Mouse (Mus musculus): ENCODE measurements around the gene Atpaf1.

The Atpaf1 gene

DNA sequence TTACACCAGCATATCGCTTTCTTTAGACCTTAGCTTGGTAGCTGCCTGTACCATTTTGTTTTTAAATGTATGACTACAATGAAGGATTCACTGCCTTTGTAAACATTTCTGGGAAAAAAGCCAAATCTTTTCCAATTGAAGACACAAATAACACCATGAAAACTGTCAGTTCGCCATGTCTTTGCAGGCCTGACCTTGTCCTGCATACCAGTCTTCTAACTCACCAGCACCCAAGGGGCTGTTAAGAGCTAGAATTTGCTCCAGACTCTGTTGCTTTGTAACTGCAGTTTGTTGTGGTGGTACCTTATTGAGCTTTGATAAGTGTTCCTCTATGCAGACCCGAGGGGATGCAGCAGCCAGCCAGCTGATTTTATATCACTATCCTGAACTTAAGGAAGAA is 15.4 kb downstream of the Atpaf1 start:
- no peak for DNase-seq (ENCODE audit: low spot score in 2 of 2)

DNA sequence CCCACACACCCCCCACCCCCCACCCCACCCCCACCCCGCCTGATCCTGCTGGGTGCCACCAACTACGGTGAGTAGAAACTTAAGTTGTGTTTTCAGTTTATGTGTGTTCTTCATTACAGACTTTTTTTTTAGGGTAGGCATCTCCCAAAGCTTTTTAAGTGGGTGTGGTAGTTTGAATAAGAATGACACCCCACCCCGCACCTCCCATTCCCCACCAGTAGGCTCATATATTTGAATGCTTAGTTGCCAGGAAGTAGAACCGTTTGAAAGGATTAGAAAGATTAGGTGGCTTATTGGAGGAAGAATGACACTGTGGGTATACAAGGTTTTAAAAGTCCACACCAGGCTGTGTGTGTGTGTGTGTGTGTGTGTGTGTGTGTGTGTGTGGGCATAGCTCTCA is 27.7 kb downstream of the Atpaf1 start:
- DNase-seq (ENCODE audit: low spot score in 2 of 2), result no peak

DNA sequence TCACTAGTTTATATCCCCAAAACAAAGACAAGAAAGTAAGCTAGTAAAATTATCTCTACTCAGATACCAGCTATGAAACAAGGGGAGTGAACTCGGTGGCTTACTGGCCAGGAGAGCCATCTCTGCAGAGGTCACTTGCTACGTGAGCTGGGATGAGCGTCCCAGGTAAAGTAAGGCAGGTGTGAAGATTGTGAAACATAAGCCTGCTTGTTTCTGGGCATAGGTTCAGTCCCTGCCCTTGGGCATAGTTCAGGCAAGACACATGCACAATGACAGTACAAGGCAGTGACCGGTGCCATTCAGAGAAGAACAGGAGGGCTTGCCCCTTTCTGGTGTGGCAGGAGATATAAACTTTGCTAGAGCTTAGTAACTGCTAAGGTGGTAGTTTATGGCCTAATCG is 31.0 kb downstream of the Atpaf1 start:
- DNase-seq (ENCODE audit: low spot score in 2 of 2), result no peak

GRCm38 (mm10) chr4:115820199-115820598 is 35.6 kb downstream of the Atpaf1 start:
- DNase-seq (ENCODE audit: low spot score in 2 of 2), result no peak

DNA sequence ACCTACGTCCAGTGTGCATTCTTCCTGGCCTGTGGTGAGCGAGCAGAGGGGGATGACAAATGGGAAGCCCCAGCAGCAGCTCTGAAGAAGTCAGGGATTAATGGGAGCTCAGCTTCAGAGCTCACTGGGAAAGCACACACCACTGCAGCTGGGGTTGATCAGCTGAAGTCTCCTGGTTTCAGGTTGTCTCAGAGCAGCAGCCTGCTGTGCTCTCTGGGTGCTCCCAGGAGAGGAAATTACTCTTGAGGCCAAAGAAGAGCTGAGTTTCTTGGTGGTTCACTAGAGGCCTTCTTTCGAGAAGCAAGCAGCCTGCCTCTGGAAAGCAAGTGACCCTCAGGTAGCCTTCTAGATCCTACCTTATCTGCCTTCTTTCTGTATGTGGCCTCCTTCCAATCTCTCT is 36.3 kb downstream of the Atpaf1 start:
- no peak for DNase-seq (ENCODE audit: low spot score in 2 of 2)

- DNase-seq (ENCODE audit: low spot score in 2 of 2), result no peak
Measured at GRCm38 (mm10) chr4:115821431-115821830, 36.8 kb downstream of the Atpaf1 start.

DNA sequence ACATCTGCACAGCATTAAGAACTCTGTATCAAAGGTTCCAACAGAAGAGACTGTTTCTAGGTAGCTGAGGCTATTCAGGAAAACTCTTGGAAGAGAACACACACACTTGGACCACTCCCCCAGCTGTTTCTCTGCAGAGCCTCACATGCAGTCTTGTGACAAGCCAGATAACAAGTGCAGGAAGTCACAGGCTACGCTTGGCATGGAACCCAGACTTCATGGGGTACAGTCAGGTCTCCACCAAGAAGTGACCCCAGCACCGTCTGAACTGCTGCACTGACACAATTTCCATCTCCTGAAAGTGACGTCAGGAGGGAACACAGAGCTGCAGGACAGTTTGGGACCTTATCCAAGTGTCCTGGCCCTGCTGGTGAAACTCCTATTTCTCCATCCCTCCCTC is 37.3 kb downstream of the Atpaf1 start:
- DNase-seq (ENCODE audit: low spot score in 2 of 2), result no peak

DNA sequence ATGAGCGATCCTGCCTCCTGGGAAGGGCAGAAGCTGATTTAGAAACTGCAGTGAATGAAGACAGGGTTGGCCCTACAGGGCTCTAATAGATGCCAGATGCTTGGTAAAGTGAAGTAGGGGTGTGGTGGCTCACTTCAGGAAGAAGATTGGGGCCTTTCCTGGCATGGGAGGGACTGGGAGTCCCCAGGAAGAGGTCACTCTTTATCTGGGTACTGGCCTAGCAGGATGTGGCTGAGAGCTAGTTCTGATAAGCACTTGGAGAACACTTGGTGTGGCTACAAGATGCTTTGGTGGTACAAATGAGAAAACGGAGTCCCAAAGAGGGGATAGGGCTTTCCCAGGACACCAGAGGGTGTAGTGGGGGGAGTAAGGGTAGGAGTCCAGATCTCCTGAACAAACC is 39.6 kb downstream of the Atpaf1 start:
- no peak for DNase-seq (ENCODE audit: low spot score in 2 of 2)

DNA sequence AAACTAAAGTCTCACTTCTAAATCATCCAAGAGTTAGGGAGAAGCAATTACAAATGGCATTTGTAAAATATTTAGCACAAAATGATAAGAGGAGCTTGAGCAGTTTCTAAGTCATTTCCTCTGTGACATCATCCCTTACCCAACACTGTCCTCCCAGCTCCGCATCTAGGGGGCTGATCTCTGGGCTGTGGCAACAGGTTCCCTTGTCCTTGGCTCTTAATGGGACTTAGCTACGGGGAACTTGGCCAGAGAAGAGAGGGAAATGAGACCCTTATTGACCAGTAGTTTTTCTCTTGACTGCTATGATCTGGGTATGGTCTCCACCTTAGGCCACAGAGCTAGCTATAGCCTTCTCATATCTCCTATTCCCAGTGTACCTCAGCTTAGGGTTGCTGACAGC is 40.7 kb downstream of the Atpaf1 start:
- no peak for DNase-seq (ENCODE audit: low spot score in 2 of 2)

- DNase-seq (ENCODE audit: low spot score in 2 of 2), result no peak
Measured at GRCm38 (mm10) chr4:115827066-115827465, 42.5 kb downstream of the Atpaf1 start.

GRCm38 (mm10) chr4:115827535-115827887 is 42.9 kb downstream of the Atpaf1 start:
- DNase-seq (ENCODE audit: low spot score in 2 of 2), result no peak

DNA sequence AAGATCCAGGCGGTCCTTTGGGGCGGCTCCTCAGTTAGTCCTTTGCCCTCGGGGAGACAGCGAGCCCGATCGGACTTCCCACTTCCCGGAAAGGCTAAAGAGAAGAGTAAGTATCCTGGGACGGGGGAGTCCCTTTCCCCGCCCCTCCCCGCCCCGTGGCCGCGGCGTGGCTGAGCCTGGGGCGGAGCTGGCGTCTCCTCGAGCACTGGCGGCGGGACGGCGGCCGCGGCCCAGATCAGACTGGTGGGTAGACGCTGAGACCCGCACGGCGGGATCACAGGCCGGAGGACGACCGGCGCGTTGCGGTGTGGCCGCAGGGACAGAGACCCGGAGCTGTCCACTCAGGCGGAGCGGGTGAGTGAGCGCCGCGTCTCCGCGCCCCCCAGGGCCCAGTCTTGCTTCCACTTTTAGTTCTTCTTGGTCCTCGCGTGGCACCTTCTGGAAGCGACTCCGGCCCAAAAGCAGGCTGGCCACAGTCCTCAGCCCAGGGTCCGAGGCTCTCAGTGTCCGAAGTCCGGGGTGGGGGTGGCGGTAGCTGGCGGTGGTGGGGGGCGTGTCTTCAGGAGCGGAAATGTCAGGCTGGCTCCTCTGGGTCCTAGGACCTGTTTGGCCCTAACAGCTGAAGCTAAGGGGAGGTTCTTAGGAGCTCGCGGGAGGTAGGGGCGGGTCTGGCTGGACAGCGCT is 43.4 kb downstream of the Atpaf1 start, which contains the start of gene Mob3c:
Gene Mob3c (plus strand): TSS at position 205 of the 684 bp plus-strand sequence.
- peak; percentile 73 to 75 for DNase-seq (ENCODE audit: low spot score in 2 of 2)

- DNase-seq (ENCODE audit: low spot score in 2 of 2), result no peak
Measured at GRCm38 (mm10) chr4:115828572-115828902, 43.9 kb downstream of the Atpaf1 start.

GRCm38 (mm10) chr4:115830491-115830890 is 45.9 kb downstream of the Atpaf1 start:
- no peak for DNase-seq (ENCODE audit: low spot score in 2 of 2)

- no peak for DNase-seq (ENCODE audit: low spot score in 2 of 2)
Measured at GRCm38 (mm10) chr4:115831221-115831620, 46.6 kb downstream of the Atpaf1 start.

- DNase-seq (ENCODE audit: low spot score in 2 of 2), result no peak
Measured at GRCm38 (mm10) chr4:115832040-115832439, 47.4 kb downstream of the Atpaf1 start.

DNA sequence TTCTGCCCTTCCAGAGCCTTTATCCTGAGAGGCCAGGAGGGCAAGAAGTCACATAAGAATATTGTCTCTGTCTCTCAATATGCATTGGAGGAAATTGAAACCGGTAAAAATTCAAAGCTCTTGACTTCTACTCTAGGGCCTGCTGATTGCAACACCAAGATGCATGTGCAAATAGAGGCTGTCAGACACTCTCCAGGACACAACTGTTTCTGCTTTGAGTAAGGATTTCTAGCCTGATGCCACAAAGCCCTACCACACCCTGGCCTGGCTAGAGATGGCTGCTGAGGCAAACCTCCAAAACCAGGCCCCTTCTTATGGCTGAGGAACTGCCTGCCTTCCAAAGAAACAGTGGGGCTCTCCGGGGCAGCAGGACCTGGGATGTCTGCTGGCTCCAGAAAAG is 51.0 kb downstream of the Atpaf1 start:
- no peak for DNase-seq (ENCODE audit: low spot score in 2 of 2)

DNA sequence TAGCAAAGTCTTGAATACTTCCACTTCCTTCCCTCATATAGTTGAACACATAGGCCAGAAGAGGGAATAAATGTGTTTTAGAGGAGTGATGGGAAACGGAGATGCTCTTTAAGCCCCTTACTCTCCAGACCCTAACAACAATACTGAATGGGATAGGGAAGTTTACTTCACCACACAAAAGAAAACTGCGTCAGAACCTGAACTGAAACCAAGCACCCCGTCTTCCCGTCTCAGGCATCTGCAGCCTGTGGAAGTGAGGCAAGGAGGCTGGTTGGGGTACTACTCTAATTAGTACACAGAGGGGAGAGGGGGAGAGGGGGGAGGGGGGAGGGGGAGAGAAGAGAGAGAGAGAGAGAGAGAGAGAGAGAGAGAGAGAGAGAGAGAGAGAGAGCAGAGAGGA is 53.6 kb downstream of the Atpaf1 start:
- peak in 1 of 2 experiments; percentile 33 for DNase-seq (ENCODE audit: low spot score in 2 of 2)

- peak; percentile 94 to 96 for DNase-seq (ENCODE audit: low spot score in 2 of 2)
Measured at GRCm38 (mm10) chr4:115838696-115839641, 54.4 kb downstream of the Atpaf1 start, which contains the start of gene Mknk1. TSS of gene Mknk1 (plus strand) at chr4:115839198.

DNA sequence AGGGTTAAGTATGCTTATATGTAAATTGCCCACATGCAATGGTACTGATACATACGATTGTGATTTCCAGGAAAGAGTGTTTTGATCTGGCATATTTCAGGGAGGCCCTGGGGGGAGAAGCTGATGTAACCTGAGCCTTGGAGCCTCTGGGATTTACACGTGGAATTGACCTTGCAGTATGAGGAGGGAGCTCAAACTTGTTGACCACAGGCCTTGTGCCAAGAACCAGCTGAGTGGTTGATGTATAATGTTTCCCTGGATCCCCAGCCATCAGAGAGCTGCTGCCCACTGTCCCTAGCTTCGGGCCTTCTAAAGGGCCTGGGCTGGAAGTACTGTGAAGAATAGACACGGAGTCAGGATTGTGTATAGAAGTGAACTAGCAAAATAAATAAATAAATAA is 55.3 kb downstream of the Atpaf1 start:
- no peak for DNase-seq (ENCODE audit: low spot score in 2 of 2)

DNA sequence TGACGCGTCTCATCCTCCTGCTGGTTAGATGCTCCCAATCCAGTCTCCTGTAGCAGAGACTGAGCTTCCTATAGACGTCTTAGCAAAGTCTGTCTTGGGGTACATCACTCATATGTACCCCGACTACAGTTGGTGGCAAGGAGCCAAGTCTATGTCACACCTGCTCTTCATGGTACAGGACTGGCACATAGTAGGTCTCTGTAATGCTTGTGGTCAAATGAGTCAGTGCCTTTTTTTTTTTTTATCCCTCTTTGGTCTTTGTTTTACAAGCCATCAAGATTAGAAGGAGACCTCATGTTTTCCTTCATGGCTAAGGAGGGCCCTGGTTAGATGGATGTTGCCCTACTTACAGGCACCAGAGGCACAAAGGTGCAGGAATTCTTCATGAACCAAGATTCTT is 56.2 kb downstream of the Atpaf1 start:
- no peak for DNase-seq (ENCODE audit: low spot score in 2 of 2)

GRCm38 (mm10) chr4:115846656-115847055 is 62.0 kb downstream of the Atpaf1 start:
- DNase-seq (ENCODE audit: low spot score in 2 of 2), result no peak

- DNase-seq (ENCODE audit: low spot score in 2 of 2), result peak; percentile 34 to 51
Measured at GRCm38 (mm10) chr4:115847377-115847776, 62.8 kb downstream of the Atpaf1 start.
